Mouse (Mus musculus): ENCODE results near the gene Urgcp. TPM values are rescaled to one million over a fixed set of nuclear protein-coding genes. Genes with fewer than 3 reads are reported as not detected.

Gene Urgcp
- polyA plus RNA-seq, 1 experiment from 2014 or later, result 39.3 TPM

DNA sequence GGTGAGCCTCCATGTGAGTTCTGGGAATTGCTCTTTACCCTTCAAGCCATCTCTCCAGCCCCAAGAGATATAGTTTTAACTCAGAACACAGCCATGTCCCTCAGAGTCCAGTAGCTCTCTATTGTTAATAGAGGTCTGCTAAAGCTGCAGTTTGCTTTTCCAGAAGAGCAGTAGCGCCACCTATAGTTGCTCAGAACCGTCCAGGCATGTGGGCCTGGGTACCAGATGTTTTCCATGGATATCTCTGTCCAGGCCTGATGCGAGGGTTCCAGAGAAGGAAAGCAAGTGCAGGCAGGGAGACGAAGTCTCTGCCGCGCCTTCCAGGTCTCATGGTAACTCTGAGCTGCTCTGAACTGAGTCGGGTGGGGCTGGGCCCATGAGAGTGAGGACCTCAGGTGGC is 70.4 kb downstream of the Urgcp start:
- Histone ChIP-seq H3K9ac (ENCODE audit: low read length) (no peak overlapping the region), H3K4me1 (ENCODE audit: control insufficient read depth, insufficient read depth, low read length) (no peaks in the 10 kb centered on the region), H3K4me3 (ENCODE audit: low read length) (no peak overlapping the region), H3K4me2 (ENCODE audit: low read depth, low read length) (no peak overlapping the region), H3K9me3 (replicated peaks; ENCODE audit: control insufficient read depth, low read length) (no peaks in the 10 kb centered on the region), H3K36me3 (ENCODE audit: control insufficient read depth, insufficient read depth) (no peaks in the 10 kb centered on the region), H3K27me3 (ENCODE audit: control insufficient read depth, insufficient read depth, low read length) (no peaks in the 10 kb centered on the region), H3K27ac (ENCODE audit: low read length) (no peak overlapping the region)
- ATAC-seq (replicated peaks; ENCODE audit: extremely low read depth, insufficient read depth, low FRiP score), result no peak
- 29% methylated on average over 7 of the region's 7 CpGs for WGBS

DNA sequence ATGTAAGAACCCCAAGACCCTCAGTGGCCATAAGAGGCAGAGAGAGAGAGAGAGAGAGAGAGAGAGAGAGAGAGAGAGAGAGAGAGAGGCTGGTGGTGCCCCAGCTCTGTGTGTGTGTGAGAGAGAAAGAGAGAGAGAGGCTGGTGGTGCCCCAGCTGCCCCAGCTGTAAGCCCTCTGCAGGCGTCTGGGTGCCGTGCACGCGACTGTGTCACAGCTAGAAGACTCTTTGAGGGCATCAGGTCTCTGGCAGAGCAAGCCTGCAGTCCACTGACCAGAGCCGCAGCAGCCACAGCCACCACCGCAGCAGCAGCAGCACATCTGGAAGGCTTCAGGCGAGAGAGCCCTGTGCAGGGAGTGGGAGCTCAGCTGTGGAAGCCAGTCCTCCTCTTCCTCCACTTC is 77.9 kb downstream of the Urgcp start:
- Histone ChIP-seq H3K4me3 (ENCODE audit: low read length) (no peak overlapping the region), H3K36me3 (ENCODE audit: control insufficient read depth, insufficient read depth) (no peaks in the 10 kb centered on the region), H3K4me2 (ENCODE audit: low read depth, low read length) (no peak overlapping the region), H3K9ac (ENCODE audit: low read length) (no peak overlapping the region), H3K4me1 (ENCODE audit: control insufficient read depth, insufficient read depth, low read length) (no peaks in the 10 kb centered on the region), H3K9me3 (replicated peaks; ENCODE audit: control insufficient read depth, low read length) (no peaks in the 10 kb centered on the region), H3K27ac (ENCODE audit: low read length) (no peak overlapping the region), H3K27me3 (ENCODE audit: control insufficient read depth, insufficient read depth, low read length) (no peaks in the 10 kb centered on the region)
- ATAC-seq (replicated peaks; ENCODE audit: extremely low read depth, insufficient read depth, low FRiP score), result no peak
- WGBS, result 31% methylated on average over 7 of the region's 7 CpGs

DNA sequence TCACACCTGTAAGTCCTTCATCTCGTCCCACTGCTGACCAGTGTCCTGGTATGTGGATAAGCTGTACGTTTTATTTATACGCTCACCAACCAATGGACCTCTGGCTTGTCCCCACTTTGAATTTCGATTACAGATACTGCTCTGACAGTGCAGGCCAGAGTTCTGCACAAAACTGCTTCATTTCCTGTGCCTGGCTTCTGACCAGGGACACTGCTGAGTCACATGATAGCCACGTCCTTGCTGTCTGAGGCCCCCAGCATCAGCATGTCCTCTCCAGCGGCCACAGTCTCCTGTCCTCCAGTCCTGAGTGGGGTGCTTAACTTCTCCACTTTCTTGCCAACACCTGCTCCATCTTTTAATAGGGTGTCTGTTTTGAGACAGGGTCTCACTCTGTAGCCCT is 79.6 kb downstream of the Urgcp start:
- Histone ChIP-seq H3K9ac (ENCODE audit: low read length) (no peak overlapping the region), H3K36me3 (ENCODE audit: control insufficient read depth, insufficient read depth) (no peaks in the 10 kb centered on the region), H3K4me2 (ENCODE audit: low read depth, low read length) (no peak overlapping the region), H3K27ac (ENCODE audit: low read length) (no peak overlapping the region), H3K27me3 (ENCODE audit: control insufficient read depth, insufficient read depth, low read length) (no peaks in the 10 kb centered on the region), H3K9me3 (replicated peaks; ENCODE audit: control insufficient read depth, low read length) (no peaks in the 10 kb centered on the region), H3K4me3 (ENCODE audit: low read length) (no peak overlapping the region), H3K4me1 (ENCODE audit: control insufficient read depth, insufficient read depth, low read length) (no peaks in the 10 kb centered on the region)
- 48% methylated on average over 6 of the region's 6 CpGs for WGBS
- no peak for ATAC-seq (replicated peaks; ENCODE audit: extremely low read depth, insufficient read depth, low FRiP score)

Other genes starting within 250 kb of the Urgcp start
- gene Xbp1, start 241.7 kb downstream of the Urgcp start, polyA plus RNA-seq (2015; fragmentation: Nextera tagmentation; extraction: Ambion mirVana), result 135 and 151 TPM in 2 replicates
- gene Ccdc117, start 220.2 kb downstream of the Urgcp start, polyA plus RNA-seq (2015; fragmentation: Nextera tagmentation; extraction: Ambion mirVana), result 12.9 and 13.0 TPM in 2 replicates
- 0.17 TPM in 1 of 2 replicates, not detected in the other for gene Ankrd36, start 192.7 kb downstream of the Urgcp start, polyA plus RNA-seq (2015; fragmentation: Nextera tagmentation; extraction: Ambion mirVana)
- 197 and 201 TPM in 2 replicates for gene Mrps24, start 46.7 kb downstream of the Urgcp start, polyA plus RNA-seq (2015; fragmentation: Nextera tagmentation; extraction: Ambion mirVana)
- 82.8 and 86.7 TPM in 2 replicates for gene Dbnl, start 26.1 kb upstream of the Urgcp start, polyA plus RNA-seq (2015; fragmentation: Nextera tagmentation; extraction: Ambion mirVana)
- gene Pgam2, start 41.4 kb upstream of the Urgcp start, polyA plus RNA-seq (2015; fragmentation: Nextera tagmentation; extraction: Ambion mirVana), result 1,049 and 1,143 TPM in 2 replicates
- 6.2 and 6.4 TPM in 2 replicates for gene Polm, start 75.6 kb upstream of the Urgcp start, polyA plus RNA-seq (2015; fragmentation: Nextera tagmentation; extraction: Ambion mirVana)
- 35.7 and 36.5 TPM in 2 replicates for gene Aebp1, start 99.6 kb upstream of the Urgcp start, polyA plus RNA-seq (2015; fragmentation: Nextera tagmentation; extraction: Ambion mirVana)
- gene Pold2, start 115.9 kb upstream of the Urgcp start, polyA plus RNA-seq (2015; fragmentation: Nextera tagmentation; extraction: Ambion mirVana), result 113 and 115 TPM in 2 replicates
- gene Myl7, start 136.4 kb upstream of the Urgcp start, polyA plus RNA-seq (2015; fragmentation: Nextera tagmentation; extraction: Ambion mirVana), result 3,470 and 5,161 TPM in 2 replicates
- gene Gck, start 187.7 kb upstream of the Urgcp start, polyA plus RNA-seq (2015; fragmentation: Nextera tagmentation; extraction: Ambion mirVana), result 0.75 and 1.2 TPM in 2 replicates
- 38.3 and 40.5 TPM in 2 replicates for gene Ykt6, start 193.3 kb upstream of the Urgcp start, polyA plus RNA-seq (2015; fragmentation: Nextera tagmentation; extraction: Ambion mirVana)